Mouse (Mus musculus) lung, embryonic 15.5 days (tissue): ENCODE data around the gene Efs. TPM values are rescaled to one million over a fixed set of nuclear protein-coding genes. Genes with fewer than 3 reads are reported as not detected.

Source experiments
- ATAC-seq: fragments of 200-750 bp; cut with Nextera tagmentation; 2 replicates; pipeline ENCODE4 v1.8.0; 2017; ENCODE audit warnings: moderate number of reproducible peaks, borderline replicate concordance; ENCODE audit not compliant: low FRiP score, low TSS enrichment; ENCODE audit errors: extremely low read depth
- H3K27ac ChIP-seq: fragments of 300-500 bp; sonication (generic); 2 replicates; pipeline ENCODE4 v1.5.1; 2015; ENCODE audit warnings: moderate library complexity, mild to moderate bottlenecking, inconsistent platforms
- H3K27me3 ChIP-seq: fragments of 300-500 bp; sonication (generic); 2 replicates; pipeline ENCODE4 v1.6.1; 2015; ENCODE audit warnings: inconsistent platforms
- H3K36me3 ChIP-seq: fragments of 300-500 bp; sonication (generic); 2 replicates; pipeline ENCODE4 v1.6.1; 2015; ENCODE audit warnings: inconsistent platforms
- H3K4me1 ChIP-seq: fragments of 300-500 bp; sonication (generic); 2 replicates; pipeline ENCODE4 v1.6.1; 2015; ENCODE audit warnings: inconsistent platforms
- H3K4me2 ChIP-seq: fragments of 300-500 bp; sonication (generic); 2 replicates; pipeline ENCODE4 v1.6.1; 2015; ENCODE audit warnings: inconsistent platforms, mild to moderate bottlenecking, moderate library complexity
- H3K4me3 ChIP-seq: fragments of 300-500 bp; sonication (generic); 2 replicates; pipeline ENCODE4 v1.5.1; 2015; ENCODE audit warnings: mild to moderate bottlenecking, inconsistent platforms
- H3K9ac ChIP-seq: fragments of 300-500 bp; sonication (generic); 2 replicates; pipeline ENCODE4 v1.6.1; 2015; ENCODE audit warnings: inconsistent platforms
- H3K9me3 ChIP-seq: fragments of 300-500 bp; sonication (generic); 2 replicates; pipeline ENCODE4 v1.6.1; 2016; ENCODE audit warnings: inconsistent platforms
- WGBS: fragments of 180-500 bp; shearing (Covaris S2); methylation state at CpG from one replicate; pipeline ENCODE4 v1.1.7; 2015; 5-methylcytosine and 5-hydroxymethylcytosine counted together
- polyA plus RNA-seq: library from polyadenylated mRNA; unstranded; fragments of >200 nt; fragmentation: Nextera tagmentation; extraction: Ambion mirVana; gene quantifications from 2 replicates; pipeline ENCODE4 v1.2.1, GENCODE M21; 2015

The Efs gene
- polyA plus RNA-seq, 1 experiment from 2014 or later: 29.1 TPM

DNA sequence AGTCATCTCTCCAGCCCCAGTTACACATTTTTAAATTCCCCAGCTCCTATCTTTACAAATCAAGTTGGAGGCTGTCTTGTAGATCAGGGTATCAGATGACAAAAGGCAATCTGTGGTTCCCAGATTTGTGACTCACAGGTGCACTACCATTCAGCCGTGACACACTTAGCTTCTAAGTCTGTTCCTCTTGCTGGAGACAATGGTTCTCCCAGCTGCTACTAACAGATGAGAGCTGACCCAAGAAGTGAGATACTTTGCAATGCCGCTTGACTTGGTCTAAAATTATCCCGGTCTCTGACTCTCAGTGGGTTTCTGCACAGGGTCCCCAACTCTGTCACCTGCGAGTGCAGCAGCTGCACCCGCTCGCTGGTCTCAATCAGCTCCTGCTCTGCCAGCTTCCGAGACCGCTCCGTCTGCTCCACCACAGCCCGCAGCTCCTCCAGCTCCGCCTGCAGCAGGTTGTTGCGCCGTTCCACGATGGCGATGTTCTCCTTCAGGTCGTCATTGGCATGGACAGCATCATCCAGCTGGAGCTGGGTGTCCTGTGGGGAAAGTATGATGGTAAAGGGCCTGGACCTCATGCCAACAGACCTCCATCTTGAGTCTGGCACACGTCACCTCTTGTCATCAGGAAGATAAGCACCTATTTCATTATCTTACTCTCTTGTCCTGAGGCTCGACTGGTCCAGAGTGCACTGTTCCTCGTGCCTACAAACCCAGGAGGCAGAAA lies 20.2 kb upstream of the Efs start:
- ATAC-seq: no peak
- 72% methylated on average over 19 of the region's 19 CpGs for WGBS
- no peaks in the 10 kb centered on the region for H3K4me1 ChIP-seq

GRCm38 (mm10) chr14:54944939-54945338 lies 19.0 kb upstream of the Efs start:
- Histone ChIP-seq H3K4me2 (no peak overlapping the region), H3K27me3 (0 out of 2 replicates have a peak, but pooled peaks cover 2% of the 10 kb centered on the region), H3K36me3 (no peaks in the 10 kb centered on the region), H3K4me1 (peaks cover 2% of the 10 kb centered on the region; the same call in 1 of the 2 replicates), H3K27ac (no peak overlapping the region), H3K4me3 (no peak overlapping the region), H3K9ac (no peak overlapping the region), H3K9me3 (no peaks in the 10 kb centered on the region)
- 64% methylated on average over 2 of the region's 2 CpGs for WGBS
- ATAC-seq: no peak

More for the DNA sequence above, 20.2 kb upstream of the Efs start:
- no peak overlapping the region for H3K27ac ChIP-seq
- H3K9me3 ChIP-seq: no peaks in the 10 kb centered on the region
- 0 out of 2 replicates have a peak, but pooled peaks cover 2% of the 10 kb centered on the region for H3K27me3 ChIP-seq
- no peak overlapping the region for H3K9ac ChIP-seq
- no peak overlapping the region for H3K4me2 ChIP-seq
- H3K4me3 ChIP-seq: no peak overlapping the region
- no peaks in the 10 kb centered on the region for H3K36me3 ChIP-seq

DNA sequence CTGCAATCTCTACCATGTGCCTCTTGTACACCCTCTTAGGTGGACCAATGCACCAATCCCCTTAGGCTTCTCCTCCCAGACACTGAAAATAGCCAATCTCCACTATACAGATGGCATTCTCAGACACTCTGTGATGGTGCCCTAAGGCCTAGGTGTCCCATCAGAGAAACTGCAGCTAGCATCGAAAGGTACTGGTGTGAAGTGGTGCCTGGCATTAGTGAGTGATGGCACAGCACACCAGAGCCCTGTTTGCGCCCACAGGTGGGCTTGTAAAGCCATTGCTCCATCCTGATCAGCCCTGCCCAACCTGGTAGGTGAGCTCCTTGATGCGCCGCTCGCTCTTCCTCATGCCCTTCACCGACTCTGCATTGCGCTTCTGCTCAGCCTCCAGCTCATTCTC lies 18.0 kb upstream of the Efs start:
- no peaks in the 10 kb centered on the region for H3K9me3 ChIP-seq
- no peak overlapping the region for H3K27ac ChIP-seq
- no peak overlapping the region for H3K4me3 ChIP-seq
- H3K4me2 ChIP-seq: no peak overlapping the region
- H3K36me3 ChIP-seq: no peaks in the 10 kb centered on the region
- WGBS: 91% methylated on average over 7 of the region's 7 CpGs
- 0 out of 2 replicates have a peak, but pooled peaks cover 2% of the 10 kb centered on the region for H3K27me3 ChIP-seq
- ATAC-seq: no peak
- H3K9ac ChIP-seq: no peak overlapping the region
- peaks cover 5% of the 10 kb centered on the region; the same call in 1 of the 2 replicates for H3K4me1 ChIP-seq

DNA sequence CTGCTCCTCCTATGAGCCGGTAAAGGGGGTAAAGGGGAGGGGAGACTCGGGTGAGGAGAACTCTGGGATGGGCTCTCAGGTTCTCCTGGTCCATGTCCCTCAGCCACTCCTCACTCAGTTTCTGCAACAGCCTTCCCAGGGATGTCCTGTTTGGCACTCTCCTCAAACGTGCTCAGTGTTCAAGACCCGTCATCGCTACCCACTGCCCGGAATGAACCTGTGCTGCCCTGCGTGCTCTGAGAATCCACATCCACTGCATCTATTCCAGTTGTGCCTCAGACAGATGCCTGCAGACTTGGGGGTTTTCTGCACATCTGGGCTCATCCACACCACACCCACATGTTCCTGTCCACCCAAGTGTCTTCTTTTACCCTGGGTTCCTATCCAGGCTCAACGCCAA lies 16.6 kb upstream of the Efs start:
- Histone ChIP-seq H3K27me3 (0 out of 2 replicates have a peak, but pooled peaks cover 2% of the 10 kb centered on the region), H3K27ac (no peak overlapping the region), H3K9me3 (no peaks in the 10 kb centered on the region), H3K36me3 (no peaks in the 10 kb centered on the region), H3K9ac (no peak overlapping the region), H3K4me2 (no peak overlapping the region), H3K4me1 (peaks cover 5% of the 10 kb centered on the region; the same call in 1 of the 2 replicates), H3K4me3 (no peak overlapping the region)
- no peak for ATAC-seq
- 78% methylated on average over 8 of the region's 8 CpGs for WGBS

- ATAC-seq: no peak
Measured at GRCm38 (mm10) chr14:54941024-54941978, 15.4 kb upstream of the Efs start.

DNA sequence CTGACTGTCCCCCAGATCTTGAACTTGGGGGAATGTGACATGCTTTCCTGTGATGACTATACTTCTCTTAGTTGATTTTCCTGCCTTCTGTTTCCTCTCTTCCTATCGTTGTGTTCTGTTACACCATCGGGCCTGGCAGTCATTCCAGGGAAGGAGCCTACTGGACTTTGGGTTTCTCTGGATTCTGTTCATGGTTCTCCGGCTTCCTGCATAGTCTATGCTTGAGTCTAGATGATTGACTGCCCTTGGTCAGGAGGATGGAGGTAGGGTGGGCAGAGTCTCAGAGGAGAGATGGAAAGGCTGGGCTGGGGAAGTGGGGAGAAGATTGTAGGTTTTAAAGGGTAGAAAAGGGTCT lies 14.2 kb upstream of the Efs start:
- Histone ChIP-seq H3K27ac (peak overlapping the region; percentile 37; the same call in 1 of the 2 replicates), H3K36me3 (no peaks in the 10 kb centered on the region), H3K9ac (no peak overlapping the region), H3K4me2 (no peak overlapping the region), H3K9me3 (no peaks in the 10 kb centered on the region), H3K4me3 (no peak overlapping the region), H3K4me1 (peaks cover 5% of the 10 kb centered on the region; the same call in 1 of the 2 replicates), H3K27me3 (0 out of 2 replicates have a peak, but pooled peaks cover 4% of the 10 kb centered on the region)
- no peak for ATAC-seq
- 66% methylated on average over 3 of the region's 3 CpGs for WGBS

More at GRCm38 (mm10) chr14:54941024-54941978, 15.4 kb upstream of the Efs start:
- WGBS: 54% methylated on average over 13 of the region's 13 CpGs
- H3K27me3 ChIP-seq: 0 out of 2 replicates have a peak, but pooled peaks cover 2% of the 10 kb centered on the region
- H3K9me3 ChIP-seq: no peaks in the 10 kb centered on the region
- H3K4me3 ChIP-seq: no peak overlapping the region
- H3K27ac ChIP-seq: no peak overlapping the region
- peaks cover 5% of the 10 kb centered on the region; the same call in 1 of the 2 replicates for H3K4me1 ChIP-seq
- no peaks in the 10 kb centered on the region for H3K36me3 ChIP-seq
- no peak overlapping the region for H3K4me2 ChIP-seq
- no peak overlapping the region for H3K9ac ChIP-seq

GRCm38 (mm10) chr14:54939434-54940175 lies 13.7 kb upstream of the Efs start:
- no peak overlapping the region for H3K4me2 ChIP-seq
- H3K27ac ChIP-seq: peak overlapping the region; percentile 37
- H3K9ac ChIP-seq: no peak overlapping the region
- 0 out of 2 replicates have a peak, but pooled peaks cover 7% of the 10 kb centered on the region for H3K27me3 ChIP-seq
- peaks cover 5% of the 10 kb centered on the region; the same call in 1 of the 2 replicates for H3K4me1 ChIP-seq
- 40% methylated on average over 12 of the region's 12 CpGs for WGBS
- H3K36me3 ChIP-seq: no peaks in the 10 kb centered on the region
- H3K4me3 ChIP-seq: no peak overlapping the region
- ATAC-seq: peak; percentile 73; the same call in 1 of the 2 replicates
- H3K9me3 ChIP-seq: no peaks in the 10 kb centered on the region

DNA sequence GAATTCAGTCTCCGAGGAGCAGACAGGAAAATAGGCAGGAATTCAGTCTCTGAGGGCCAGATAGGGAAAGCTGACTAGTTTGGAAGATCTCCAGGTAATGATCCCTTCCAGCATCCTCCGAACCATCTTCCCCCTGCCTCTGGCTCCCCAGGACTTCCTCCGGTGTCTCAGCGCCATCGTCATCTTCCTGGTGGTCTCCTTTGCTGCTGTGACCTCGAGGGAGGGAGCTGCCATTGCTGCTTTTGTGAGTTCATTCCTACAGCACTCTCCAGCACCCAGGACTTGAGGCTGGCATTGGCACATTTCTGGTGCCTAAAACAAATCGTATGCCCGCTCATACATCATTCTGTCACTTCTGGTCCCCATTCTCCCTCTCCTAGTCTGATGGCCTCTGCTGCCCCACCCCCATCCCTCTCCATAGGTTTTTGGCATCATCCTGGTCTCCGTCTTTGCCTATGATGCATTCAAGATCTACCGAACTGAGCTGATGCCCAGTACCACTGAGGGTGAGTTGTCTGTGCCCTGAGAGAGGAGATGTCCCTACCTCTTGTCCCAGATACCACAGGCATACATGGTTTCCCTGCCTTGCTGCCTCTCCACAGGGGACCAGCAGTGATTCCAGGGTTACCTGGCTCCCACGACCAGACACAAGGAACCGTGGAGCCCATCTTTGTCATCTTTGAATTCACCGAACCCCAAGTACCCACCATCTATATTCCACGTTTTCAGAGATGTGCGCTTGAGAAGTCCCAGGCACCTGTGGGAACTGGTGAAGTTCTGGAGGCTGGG lies 12.7 kb upstream of the Efs start:
- no peaks in the 10 kb centered on the region for H3K9me3 ChIP-seq
- 0 out of 2 replicates have a peak, but pooled peaks cover 7% of the 10 kb centered on the region for H3K27me3 ChIP-seq
- no peak overlapping the region for H3K9ac ChIP-seq
- peaks cover 5% of the 10 kb centered on the region; the same call in 1 of the 2 replicates for H3K4me1 ChIP-seq
- H3K4me3 ChIP-seq: no peak overlapping the region
- H3K36me3 ChIP-seq: no peaks in the 10 kb centered on the region
- no peak for ATAC-seq
- H3K27ac ChIP-seq: no peak overlapping the region
- WGBS: 74% methylated on average over 15 of the region's 15 CpGs
- H3K4me2 ChIP-seq: no peak overlapping the region

DNA sequence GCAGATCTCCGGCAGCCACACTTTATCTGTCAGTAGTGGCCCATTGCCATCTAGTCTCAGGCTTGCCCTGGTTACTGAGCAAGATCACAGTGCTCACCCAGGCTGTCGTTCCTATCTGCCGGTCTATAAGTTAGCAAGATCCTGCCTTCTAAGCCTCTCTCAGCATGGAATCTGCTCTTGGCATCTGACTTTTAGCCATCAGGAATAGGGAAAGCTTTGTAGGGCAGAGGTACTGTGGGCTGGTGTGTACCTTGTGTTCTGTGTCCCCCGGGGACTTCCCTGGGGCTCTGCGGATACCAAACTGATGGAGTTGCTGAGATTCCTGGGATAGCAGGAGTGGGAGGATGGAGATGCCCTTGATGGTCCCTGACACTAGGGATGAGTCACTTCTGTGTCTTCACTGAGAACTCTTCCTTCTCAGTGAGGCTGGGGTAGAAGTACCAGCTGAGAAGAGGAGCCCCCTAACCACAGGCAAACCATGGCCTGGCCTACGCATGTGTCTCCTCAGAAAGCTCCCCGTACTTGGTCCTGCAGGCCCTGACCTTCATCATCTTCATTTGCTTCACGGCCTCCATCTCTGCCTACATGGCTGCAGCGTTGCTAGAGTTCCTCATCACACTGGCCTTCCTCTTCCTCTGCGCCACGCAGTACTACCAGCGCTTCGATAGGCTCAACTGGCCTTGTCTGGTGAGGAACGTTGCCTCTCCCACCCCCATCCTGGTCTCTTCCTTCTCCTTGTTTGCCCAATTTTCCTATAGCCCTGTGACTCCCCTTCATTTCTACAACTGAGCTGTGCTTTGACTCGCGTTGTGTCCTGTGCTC lies 11.6 kb upstream of the Efs start:
- Histone ChIP-seq H3K27ac (no peak overlapping the region), H3K36me3 (no peaks in the 10 kb centered on the region), H3K4me1 (peaks cover 9% of the 10 kb centered on the region; the same call in 1 of the 2 replicates), H3K4me3 (no peak overlapping the region), H3K4me2 (no peak overlapping the region), H3K9me3 (no peaks in the 10 kb centered on the region), H3K27me3 (0 out of 2 replicates have a peak, but pooled peaks cover 7% of the 10 kb centered on the region), H3K9ac (no peak overlapping the region)
- WGBS: 87% methylated on average over 16 of the region's 16 CpGs
- no peak for ATAC-seq

- Histone ChIP-seq H3K36me3 (no peaks in the 10 kb centered on the region), H3K27ac (no peak overlapping the region), H3K4me3 (no peak overlapping the region), H3K4me1 (peaks cover 9% of the 10 kb centered on the region; the same call in 1 of the 2 replicates), H3K4me2 (no peak overlapping the region), H3K27me3 (0 out of 2 replicates have a peak, but pooled peaks cover 7% of the 10 kb centered on the region), H3K9me3 (no peaks in the 10 kb centered on the region), H3K9ac (no peak overlapping the region)
- 44% methylated on average over 6 of the region's 6 CpGs for WGBS
- no peak for ATAC-seq
Measured at GRCm38 (mm10) chr14:54936831-54937160, 10.9 kb upstream of the Efs start.
